Mouse (Mus musculus): ENCODE measurements around the gene Hs3st5. TPM values are rescaled to one million over a fixed set of nuclear protein-coding genes. Genes with fewer than 3 reads are reported as not detected.
A peak's percentile ranks its signal among the peaks of the same experiment; 100 is the strongest.

The Hs3st5 gene
- total RNA-seq (2021) = 1 to 10 TPM; 5.2 to 8.5 TPM
- long read RNA-seq, experiment 1, partial matches to known transcripts = 4 of 5 reads
- long read RNA-seq, experiment 1, other reads (novel, unspliced or antisense) = 1 of 5 reads
- long read RNA-seq, experiment 2, partial matches to known transcripts = 2 of 6 reads
- long read RNA-seq, experiment 2, other reads (novel, unspliced or antisense) = 4 of 6 reads

GRCm38 (mm10) chr10:36506727-36507555 lies at the start of gene Hs3st5:
Hs3st5 (plus strand) TSS chr10:36506814.
- DNase-seq = peak; percentile 39
- peak within 1 kb of the TSS; percentile 76 for H3K4me3 ChIP-seq
- no peak within 1 kb of the TSS for H3K27ac ChIP-seq
- TF ChIP-seq CTCF (IDR thresholded peaks at IDR 0.05) = no peak
- intact Hi-C loops (cut with DNase I) = no loop called here

GRCm38 (mm10) chr10:36468664-36469063 lies 38.0 kb upstream of the Hs3st5 start:
- no peak for TF ChIP-seq CTCF (IDR thresholded peaks at IDR 0.05)
- Histone ChIP-seq H3K4me3 (no peak overlapping the region), H3K27ac (no peak overlapping the region)
- intact Hi-C loops (cut with DNase I) = no loop called here
- no peak for DNase-seq

- no peak for DNase-seq
- H3K4me3 ChIP-seq = no peak overlapping the region
- H3K27ac ChIP-seq = no peak overlapping the region
- TF ChIP-seq CTCF (IDR thresholded peaks at IDR 0.05) = no peak
- intact Hi-C loops (cut with DNase I) = no loop called here
Observed at GRCm38 (mm10) chr10:36471135-36471534, 35.5 kb upstream of the Hs3st5 start.

GRCm38 (mm10) chr10:36474834-36475233 lies 31.8 kb upstream of the Hs3st5 start:
- intact Hi-C loops (cut with DNase I) = no loop called here
- DNase-seq = no peak
- no peak overlapping the region for H3K4me3 ChIP-seq
- H3K27ac ChIP-seq = no peak overlapping the region
- no peak for TF ChIP-seq CTCF (IDR thresholded peaks at IDR 0.05)

- H3K27ac ChIP-seq = no peak overlapping the region
- DNase-seq = no peak
- intact Hi-C loops (cut with DNase I) = no loop called here
- no peak for TF ChIP-seq CTCF (IDR thresholded peaks at IDR 0.05)
- H3K4me3 ChIP-seq = no peak overlapping the region
Observed at GRCm38 (mm10) chr10:36477543-36477942, 29.1 kb upstream of the Hs3st5 start.

GRCm38 (mm10) chr10:36483362-36483761 lies 23.3 kb upstream of the Hs3st5 start:
- DNase-seq = no peak
- TF ChIP-seq CTCF (IDR thresholded peaks at IDR 0.05) = no peak
- intact Hi-C loops (cut with DNase I) = no loop called here
- Histone ChIP-seq H3K27ac (no peak overlapping the region), H3K4me3 (no peak overlapping the region)

GRCm38 (mm10) chr10:36484011-36484410 lies 22.6 kb upstream of the Hs3st5 start:
- Histone ChIP-seq H3K27ac (no peak overlapping the region), H3K4me3 (no peak overlapping the region)
- no peak for TF ChIP-seq CTCF (IDR thresholded peaks at IDR 0.05)
- DNase-seq = no peak
- intact Hi-C loops (cut with DNase I) = no loop called here

- Histone ChIP-seq H3K27ac (no peak overlapping the region), H3K4me3 (no peak overlapping the region)
- no peak for DNase-seq
- no peak for TF ChIP-seq CTCF (IDR thresholded peaks at IDR 0.05)
- intact Hi-C loops (cut with DNase I) = no loop called here
Observed at GRCm38 (mm10) chr10:36484728-36485300, 21.8 kb upstream of the Hs3st5 start.

- H3K4me3 ChIP-seq = no peak overlapping the region
- H3K27ac ChIP-seq = no peak overlapping the region
- intact Hi-C loops (cut with DNase I) = no loop called here
- no peak for DNase-seq
- no peak for TF ChIP-seq CTCF (IDR thresholded peaks at IDR 0.05)
Observed at GRCm38 (mm10) chr10:36493566-36493965, 13.0 kb upstream of the Hs3st5 start.

- DNase-seq = no peak
- no peak overlapping the region for H3K4me3 ChIP-seq
- intact Hi-C loops (cut with DNase I) = no loop called here
- no peak for TF ChIP-seq CTCF (IDR thresholded peaks at IDR 0.05)
- H3K27ac ChIP-seq = no peak overlapping the region
Observed at GRCm38 (mm10) chr10:36499713-36500112, 6.9 kb upstream of the Hs3st5 start.

GRCm38 (mm10) chr10:36506033-36506726 lies 434 bp upstream of the Hs3st5 start:
- DNase-seq = no peak
- no peak for TF ChIP-seq CTCF (IDR thresholded peaks at IDR 0.05)
- H3K4me3 ChIP-seq = peak overlapping the region; percentile 76
- no peak overlapping the region for H3K27ac ChIP-seq
- intact Hi-C loops (cut with DNase I) = no loop called here

GRCm38 (mm10) chr10:36507556-36507870 lies 899 bp downstream of the Hs3st5 start:
- Histone ChIP-seq H3K27ac (no peak overlapping the region), H3K4me3 (peak overlapping the region; percentile 76)
- intact Hi-C loops (cut with DNase I) = no loop called here
- TF ChIP-seq CTCF (IDR thresholded peaks at IDR 0.05) = no peak
- DNase-seq = no peak

GRCm38 (mm10) chr10:36507991-36508546 lies 1.5 kb downstream of the Hs3st5 start:
- no peak for TF ChIP-seq CTCF (IDR thresholded peaks at IDR 0.05)
- H3K4me3 ChIP-seq = peak overlapping the region; percentile 76
- DNase-seq = no peak
- intact Hi-C loops (cut with DNase I) = no loop called here
- no peak overlapping the region for H3K27ac ChIP-seq

Measured in gastrocnemius, adult 2 months (tissue).